Comparison of ENCODE assay signal across 19 mouse cellular contexts in genomic region chr6:100789161-100789560, GRCm38 (mm10). TPM values are rescaled to one million over a fixed set of nuclear protein-coding genes. Genes with fewer than 3 reads are reported as not detected.
A peak's percentile ranks its signal among the peaks of the same experiment; 100 is the strongest.
DNase-seq lines count a peak whose midpoint lies in the region.
"Had no signal": no experiment of that assay in that cellular context is flagged by ENCODE, and none has a peak within 500 bp of the region (broad histone marks: within the 10 kb centered on the region; RNA-seq: fewer than 3 reads in every experiment).

No protein-coding gene starts in this region.

- H3K9me3 ChIP-seq in limb, embryonic 10.5 days (replicated peaks): no peaks in the 10 kb centered on the region
- H3K9me3 ChIP-seq: embryonic facial prominence, embryonic 13.5 days; embryonic facial prominence, embryonic 15.5 days; forebrain, embryonic 10.5 days had no signal

- no peak overlapping the region for H3K4me3 ChIP-seq in brown adipose tissue, adult 24 weeks (ENCODE audit: insufficient read depth, low read depth, low read length)
- H3K4me3 ChIP-seq in limb, embryonic 10.5 days: no peak overlapping the region
- H3K4me3 ChIP-seq: embryonic facial prominence, embryonic 13.5 days; embryonic facial prominence, embryonic 15.5 days; erythroblast, embryonic 14.5 days; forebrain, embryonic 10.5 days; forebrain, embryonic 12.5 days had no signal

- WGBS in limb, embryonic 10.5 days: 88% methylated on average over 1 of the region's 1 CpGs

- H3K4me1 ChIP-seq in brown adipose tissue, adult 24 weeks (ENCODE audit: control insufficient read depth, insufficient read depth, insufficient read length, low read length): peaks cover 6% of the 10 kb centered on the region
- H3K4me1 ChIP-seq in limb, embryonic 10.5 days: peaks cover 4% of the 10 kb centered on the region; the same call in 1 of the 2 replicates
- H3K4me1 ChIP-seq: forebrain, embryonic 10.5 days; forebrain, embryonic 12.5 days had no signal

- H3K36me3 ChIP-seq in limb, embryonic 10.5 days: peaks cover 7% of the 10 kb centered on the region; the same call in 1 of the 2 replicates
- H3K36me3 ChIP-seq: forebrain, embryonic 10.5 days; forebrain, embryonic 12.5 days had no signal

- H3K27ac ChIP-seq in brown adipose tissue, adult 24 weeks (replicated peaks; ENCODE audit: low read depth, low read length): peak overlapping the region; percentile 62
- H3K27ac ChIP-seq in limb, embryonic 10.5 days: no peak overlapping the region
- H3K27ac ChIP-seq: embryonic facial prominence, embryonic 13.5 days; embryonic facial prominence, embryonic 15.5 days; forebrain, embryonic 10.5 days; forebrain, embryonic 12.5 days had no signal

- no peaks in the 10 kb centered on the region for H3K27me3 ChIP-seq in limb, embryonic 10.5 days (ENCODE audit: low read depth, poor library complexity, severe bottlenecking)
- H3K27me3 ChIP-seq: embryonic facial prominence, embryonic 13.5 days; embryonic facial prominence, embryonic 15.5 days; forebrain, embryonic 12.5 days had no signal

- DNase-seq in adrenal gland, postnatal 10 days: peak; percentile 49
- DNase-seq in adrenal gland, adult 18-20 months (ENCODE audit: low spot score in 2 of 2): no peak
- peak; percentile 1 to 15 for DNase-seq in adrenal gland, postnatal 36 days
- no peak for DNase-seq in adrenal gland, postnatal 25 days
- DNase-seq in adipocyte (ENCODE audit: low spot score): peak; percentile 90
- no peak for DNase-seq in limb, embryonic 10.5 days (ENCODE audit: low spot score)
- DNase-seq: cerebellum, adult 11 months; cerebellum, adult 18-20 months; cerebellum, adult 8-10 months; cerebellum, adult 9-11 months; cerebellum, postnatal 14 days; cerebellum, postnatal 36 days; embryo, embryonic 11 days had no signal

RNA-seq across cellular contexts. Expression of gene Ppp4r2, which starts 44.3 kb away (rescaled TPM):
- 10 to 100 TPM; 64.2 to 68.3 TPM for total RNA-seq in adrenal gland, postnatal 10 days (2021)
- total RNA-seq in adrenal gland, adult 18-20 months (2021): 10 to 100 TPM; 87.4 to 92.1 TPM
- 10 to 100 TPM; 70.5 to 87.0 TPM for total RNA-seq in adrenal gland, postnatal 36 days (2021)
- total RNA-seq in adrenal gland, postnatal 25 days (2021): 71.3 and 86.9 TPM in 2 replicates
- 66.1 and 82.8 TPM in 2 replicates for polyA plus RNA-seq in brown adipose tissue, adult 24 weeks (2012; ENCODE audit: insufficient read depth, insufficient read length, missing spikeins)
- 21.0 and 26.9 TPM in 2 replicates for polyA plus RNA-seq in limb, embryonic 10.5 days (2016; fragmentation: Nextera tagmentation; extraction: Ambion mirVana)

Comparison
In these comparisons a context has a peak if more than half of its experiments do, and no peak if none do; other contexts are left out.
1. DNase-seq: peak in adrenal gland, postnatal 10 days (single experiment), adrenal gland, postnatal 36 days (2 of 2) and adipocyte (single experiment); none in adrenal gland, adult 18-20 months (0 of 2), adrenal gland, postnatal 25 days (single experiment) and limb, embryonic 10.5 days (single experiment).